Mouse (Mus musculus) heart, embryonic 16.5 days (tissue): ENCODE data around the gene Kdelr3. TPM values are rescaled to one million over a fixed set of nuclear protein-coding genes. Genes with fewer than 3 reads are reported as not detected.

Experiments
- ATAC-seq: fragments of 200-750 bp; cut with Nextera tagmentation; replicated peaks from 2 replicates; pipeline ENCODE4 v1.8.0; 2017; ENCODE audit warnings: moderate number of reproducible peaks; ENCODE audit not compliant: insufficient read depth, low FRiP score; ENCODE audit errors: extremely low read depth
- H3K27ac ChIP-seq: fragments of 300-500 bp; sonication (generic); 2 replicates; pipeline ENCODE4 v1.5.1; 2014; ENCODE audit warnings: mild to moderate bottlenecking, low read length, control low read depth, moderate library complexity
- H3K27me3 ChIP-seq: fragments of 300-500 bp; sonication (generic); 2 replicates; pipeline ENCODE4 v1.6.1; 2014; ENCODE audit warnings: low read length, mixed read lengths; ENCODE audit not compliant: control insufficient read depth, insufficient read depth
- H3K36me3 ChIP-seq: fragments of 300-500 bp; sonication (generic); 2 replicates; pipeline ENCODE4 v1.6.1; 2014; ENCODE audit not compliant: control insufficient read depth, insufficient read depth
- H3K4me1 ChIP-seq: fragments of 300-500 bp; sonication (generic); 2 replicates; pipeline ENCODE4 v1.6.1; 2014; ENCODE audit warnings: low read length, mixed read lengths; ENCODE audit not compliant: control insufficient read depth, insufficient read depth
- H3K4me2 ChIP-seq: fragments of 300-500 bp; sonication (generic); 2 replicates; pipeline ENCODE4 v1.6.1; 2014; ENCODE audit warnings: low read depth, mild to moderate bottlenecking, control low read depth, low read length
- H3K4me3 ChIP-seq: fragments of 300-500 bp; sonication (generic); 2 replicates; pipeline ENCODE4 v1.5.1; 2014; ENCODE audit warnings: mild to moderate bottlenecking, control low read depth, low read length
- H3K9ac ChIP-seq: fragments of 300-500 bp; sonication (generic); 2 replicates; pipeline ENCODE4 v1.6.1; 2014; ENCODE audit warnings: low read length, control low read depth
- H3K9me3 ChIP-seq: fragments of 300-500 bp; sonication (generic); replicated peaks from 2 replicates; pipeline ENCODE4 v1.6.1; 2016; ENCODE audit warnings: low read length; ENCODE audit not compliant: control insufficient read depth
- WGBS: fragments of 180-500 bp; shearing (Covaris S2); extraction: QIAGEN DNeasy Blood & Tissue Kit; methylation state at CpG from one replicate; pipeline ENCODE4 v1.1.7; 2014; 5-methylcytosine and 5-hydroxymethylcytosine counted together
- polyA plus RNA-seq: library from polyadenylated mRNA; unstranded; fragments of >200 nt; fragmentation: Nextera tagmentation; extraction: Ambion mirVana; gene quantifications from 2 replicates; pipeline ENCODE4 v1.2.1, GENCODE M21; 2015

The Kdelr3 gene
- polyA plus RNA-seq, 1 experiment from 2014 or later, result 69.8 TPM

DNA sequence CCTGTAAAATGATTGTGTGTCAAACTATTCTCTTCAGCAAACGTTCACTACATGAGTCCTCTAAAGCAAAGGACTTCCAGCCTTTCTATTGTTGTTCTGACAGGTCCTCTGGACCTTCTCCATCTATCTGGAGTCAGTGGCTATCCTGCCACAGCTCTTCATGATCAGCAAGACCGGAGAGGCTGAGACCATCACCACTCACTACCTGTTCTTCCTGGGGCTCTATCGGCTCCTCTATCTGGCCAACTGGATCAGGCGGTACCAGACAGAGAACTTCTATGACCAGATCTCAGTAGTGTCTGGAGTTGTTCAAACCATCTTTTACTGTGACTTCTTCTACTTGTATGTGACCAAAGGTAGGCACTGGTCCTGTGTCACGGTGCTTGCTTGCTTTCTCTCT is 9.4 kb downstream of the Kdelr3 start:
- Histone ChIP-seq H3K4me3 (no peak overlapping the region), H3K4me2 (no peak overlapping the region), H3K27ac (no peak overlapping the region), H3K9me3 (no peaks in the 10 kb centered on the region), H3K9ac (no peak overlapping the region), H3K27me3 (no peaks in the 10 kb centered on the region), H3K4me1 (no peaks in the 10 kb centered on the region), H3K36me3 (peaks cover 46% of the 10 kb centered on the region)
- no peak for ATAC-seq
- 80% methylated on average over 5 of the region's 5 CpGs for WGBS

DNA sequence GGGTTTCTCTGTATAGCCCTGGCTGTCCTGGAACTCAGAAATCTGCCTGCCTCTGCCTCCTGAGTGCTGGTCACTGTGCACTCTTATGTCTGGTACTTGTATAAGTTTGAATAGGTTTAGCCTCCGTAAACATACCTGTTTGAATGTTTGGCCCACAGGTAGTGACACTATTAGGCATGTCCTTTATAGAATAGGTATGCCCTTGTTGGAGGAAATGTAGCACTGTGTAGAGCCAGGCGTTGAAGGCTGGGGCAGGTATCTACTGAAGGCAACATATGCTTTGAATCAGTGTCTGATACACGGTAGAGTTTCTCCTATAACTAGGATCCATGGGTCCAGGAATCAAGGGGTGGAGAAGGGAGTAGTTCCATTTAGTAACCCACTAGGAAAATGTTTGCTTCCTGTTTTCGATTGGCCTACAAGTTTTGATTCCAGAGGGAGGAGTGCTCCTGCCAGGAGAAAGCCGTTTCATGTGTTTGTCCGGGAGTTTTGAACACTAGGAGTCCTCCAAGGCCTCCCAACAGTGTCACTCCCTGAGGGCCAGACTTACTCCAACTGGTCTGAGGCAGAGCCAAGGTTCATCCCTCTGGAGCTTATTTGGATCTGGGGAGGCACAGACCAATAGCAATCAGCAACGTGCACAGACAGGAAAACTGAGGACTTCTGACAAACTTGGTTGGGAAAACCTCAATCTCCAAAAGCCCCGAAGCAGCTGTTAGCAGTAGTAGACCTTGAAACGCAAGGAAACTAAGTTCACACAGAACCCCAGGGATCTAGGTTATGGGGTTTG is 10.0 kb downstream of the Kdelr3 start:
- Histone ChIP-seq H3K36me3 (peaks cover 46% of the 10 kb centered on the region), H3K27me3 (no peaks in the 10 kb centered on the region), H3K4me2 (no peak overlapping the region), H3K4me3 (no peak overlapping the region), H3K4me1 (no peaks in the 10 kb centered on the region), H3K9me3 (no peaks in the 10 kb centered on the region), H3K9ac (no peak overlapping the region), H3K27ac (no peak overlapping the region)
- WGBS, result 58% methylated on average over 9 of the region's 9 CpGs
- no peak for ATAC-seq

DNA sequence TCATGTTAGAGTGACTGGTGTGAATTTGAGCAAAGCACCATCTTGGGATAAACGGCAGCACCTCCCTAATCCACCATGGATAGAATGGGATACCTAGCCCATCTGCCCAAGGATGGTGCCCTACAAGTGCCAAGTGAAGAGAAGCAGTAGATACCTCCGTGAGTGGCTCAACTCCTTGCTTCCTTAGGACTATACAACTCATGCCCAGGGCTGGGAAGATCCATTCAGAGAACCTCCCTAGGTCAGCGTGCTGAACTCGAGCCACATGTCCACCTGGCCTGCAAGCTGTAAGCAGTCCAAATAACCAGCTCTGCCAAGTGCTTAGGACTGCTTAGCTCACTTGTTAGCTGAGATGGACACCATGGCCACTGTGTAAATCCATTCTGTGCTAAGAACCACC is 11.0 kb downstream of the Kdelr3 start:
- peaks cover 54% of the 10 kb centered on the region for H3K36me3 ChIP-seq
- H3K4me2 ChIP-seq, result no peak overlapping the region
- no peak overlapping the region for H3K27ac ChIP-seq
- no peaks in the 10 kb centered on the region for H3K9me3 ChIP-seq
- no peak for ATAC-seq
- no peak overlapping the region for H3K9ac ChIP-seq
- WGBS, result 69% methylated on average over 4 of the region's 4 CpGs
- no peaks in the 10 kb centered on the region for H3K4me1 ChIP-seq
- H3K27me3 ChIP-seq, result no peaks in the 10 kb centered on the region
- no peak overlapping the region for H3K4me3 ChIP-seq

GRCm38 (mm10) chr15:79527991-79528639 is 11.9 kb downstream of the Kdelr3 start:
- Histone ChIP-seq H3K4me3 (no peak overlapping the region), H3K36me3 (peaks cover 56% of the 10 kb centered on the region), H3K27me3 (no peaks in the 10 kb centered on the region), H3K9ac (no peak overlapping the region), H3K27ac (no peak overlapping the region), H3K4me2 (no peak overlapping the region), H3K4me1 (no peaks in the 10 kb centered on the region), H3K9me3 (no peaks in the 10 kb centered on the region)
- 0 out of 2 replicates have a peak, but pooled peaks have one; percentile 5 for ATAC-seq
- WGBS, result 59% methylated on average over 5 of the region's 5 CpGs

DNA sequence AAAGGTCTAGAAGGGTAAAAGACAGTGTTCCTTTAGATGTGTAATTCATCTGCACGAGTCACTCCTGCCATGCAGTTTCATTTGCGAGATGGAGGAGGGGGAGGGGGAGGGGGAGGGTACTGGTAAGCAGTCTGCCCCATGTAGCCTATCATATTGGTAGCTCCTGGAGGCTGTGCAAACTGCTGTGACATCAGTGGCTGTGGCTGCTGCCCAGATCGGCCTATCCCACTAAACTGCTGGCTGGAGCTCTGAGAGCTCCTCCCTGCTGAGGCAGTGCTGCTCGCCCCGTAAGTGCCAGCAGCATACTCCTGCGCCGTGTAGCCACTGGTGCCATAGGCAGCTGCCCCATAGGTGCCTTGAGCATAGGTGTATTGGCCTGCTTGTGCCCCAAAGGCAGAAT is 13.7 kb downstream of the Kdelr3 start:
- Histone ChIP-seq H3K27ac (no peak overlapping the region), H3K4me1 (no peaks in the 10 kb centered on the region), H3K4me2 (no peak overlapping the region), H3K4me3 (no peak overlapping the region), H3K36me3 (peaks cover 72% of the 10 kb centered on the region), H3K9me3 (no peaks in the 10 kb centered on the region), H3K9ac (no peak overlapping the region), H3K27me3 (no peaks in the 10 kb centered on the region)
- WGBS, result 72% methylated on average over 7 of the region's 7 CpGs
- no peak for ATAC-seq

- Histone ChIP-seq H3K9me3 (no peaks in the 10 kb centered on the region), H3K4me2 (no peak overlapping the region), H3K36me3 (peaks cover 84% of the 10 kb centered on the region), H3K4me3 (no peak overlapping the region), H3K27me3 (no peaks in the 10 kb centered on the region), H3K4me1 (no peaks in the 10 kb centered on the region), H3K9ac (no peak overlapping the region), H3K27ac (no peak overlapping the region)
- ATAC-seq, result no peak
- 82% methylated on average over 3 of the region's 3 CpGs for WGBS
Measured at GRCm38 (mm10) chr15:79533796-79534195, 17.6 kb downstream of the Kdelr3 start.

DNA sequence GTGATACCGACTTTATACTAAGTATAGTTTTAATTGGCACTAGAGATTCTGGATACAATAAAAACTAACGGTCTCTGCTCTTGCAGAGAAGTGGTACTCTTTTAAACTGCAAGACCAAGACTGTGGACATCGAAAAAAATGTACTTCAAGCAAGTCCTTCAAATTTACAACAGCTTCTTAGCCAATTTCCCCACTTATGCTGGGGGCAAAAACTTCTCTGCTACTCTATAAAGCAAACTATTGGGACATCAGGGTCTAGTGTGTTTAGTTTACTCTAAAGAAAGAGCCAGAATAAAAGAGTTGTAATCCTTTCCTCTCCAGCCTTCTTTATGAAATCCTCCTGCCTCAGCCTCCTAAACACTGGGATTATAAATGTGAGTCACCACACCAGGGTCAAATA is 27.8 kb downstream of the Kdelr3 start:
- H3K4me1 ChIP-seq, result peaks cover 14% of the 10 kb centered on the region
- peak overlapping the region; percentile 96 for H3K4me3 ChIP-seq
- no peak for ATAC-seq
- no peaks in the 10 kb centered on the region for H3K9me3 ChIP-seq
- H3K36me3 ChIP-seq, result peaks cover 45% of the 10 kb centered on the region
- H3K27me3 ChIP-seq, result 0 out of 2 replicates have a peak, but pooled peaks cover 3% of the 10 kb centered on the region
- H3K27ac ChIP-seq, result no peak overlapping the region
- WGBS, result 77% methylated on average over 3 of the region's 3 CpGs
- H3K9ac ChIP-seq, result peak overlapping the region; percentile 100
- H3K4me2 ChIP-seq, result peak overlapping the region; percentile 89

- Histone ChIP-seq H3K4me1 (peaks cover 10% of the 10 kb centered on the region), H3K27ac (peak overlapping the region; percentile 99), H3K36me3 (peaks cover 31% of the 10 kb centered on the region), H3K9me3 (no peaks in the 10 kb centered on the region), H3K4me2 (peak overlapping the region; percentile 89), H3K27me3 (0 out of 2 replicates have a peak, but pooled peaks cover 3% of the 10 kb centered on the region), H3K9ac (peak overlapping the region; percentile 100), H3K4me3 (peak overlapping the region; percentile 96)
- 4% methylated on average over 3 of the region's 3 CpGs for WGBS
- ATAC-seq, result no peak
Measured at GRCm38 (mm10) chr15:79545496-79545895, 29.3 kb downstream of the Kdelr3 start.

DNA sequence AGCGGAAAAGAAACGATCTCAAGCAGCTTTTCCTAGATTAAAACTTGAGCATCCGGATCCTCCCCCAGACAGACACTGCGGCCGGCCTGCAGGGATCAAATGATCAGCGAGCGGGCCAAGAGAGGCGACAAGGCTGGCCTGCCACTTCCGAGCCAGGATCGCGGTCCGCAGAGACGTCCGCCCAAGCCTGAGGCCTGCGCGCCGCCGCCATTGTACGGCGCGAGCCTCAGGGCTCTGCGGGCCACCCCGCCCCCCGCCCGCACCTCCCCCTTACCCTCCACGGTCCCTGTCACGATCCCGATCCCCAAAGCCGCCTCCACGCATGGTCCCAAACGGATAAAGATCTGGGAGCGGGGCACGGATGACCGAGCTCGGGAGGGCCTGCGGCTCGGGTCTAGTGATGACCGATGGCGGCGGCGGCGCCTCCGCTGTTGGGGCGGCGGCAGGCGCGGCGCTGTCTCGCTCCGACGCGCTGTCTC is 29.7 kb downstream of the Kdelr3 start:
- WGBS, result under 1% methylated on average over 51 of the region's 52 CpGs
- peaks cover 9% of the 10 kb centered on the region for H3K4me1 ChIP-seq
- H3K9me3 ChIP-seq, result no peaks in the 10 kb centered on the region
- ATAC-seq, result peak; percentile 65
- peaks cover 4% of the 10 kb centered on the region; the same call in 1 of the 2 replicates for H3K27me3 ChIP-seq
- H3K4me2 ChIP-seq, result peak overlapping the region; percentile 89
- H3K36me3 ChIP-seq, result peaks cover 27% of the 10 kb centered on the region
- peak overlapping the region; percentile 99 for H3K27ac ChIP-seq
- H3K9ac ChIP-seq, result peak overlapping the region; percentile 100
- peak overlapping the region; percentile 96 for H3K4me3 ChIP-seq
